Mouse (Mus musculus) kidney, postnatal 25 days (tissue): ENCODE measurements at regions not wholly inside any gene's neighbourhood (a gene's known extent, or its start where the extent isn't known, plus 50 kb on each side); places are given as distances from the start of the nearest gene placed in this dataset.

ENCODE experiments used
- DNase-seq, 2 experiments: peaks; one replicate each; pipeline ENCODE4 v3.0.0; 2021; ENCODE audit warnings: mixed read lengths in 2 of 2

GRCm38 (mm10) chr7:72751501-72751917 is 445.1 kb upstream of the Mctp2 start:
- no peak for DNase-seq

GRCm38 (mm10) chr7:72753053-72753559 is 446.7 kb upstream of the Mctp2 start:
- no peak for DNase-seq

- DNase-seq = no peak
Measured at GRCm38 (mm10) chr7:72762711-72763110, 456.3 kb upstream of the Mctp2 start.

GRCm38 (mm10) chr7:72768705-72769104 is 462.3 kb upstream of the Mctp2 start:
- DNase-seq = no peak

GRCm38 (mm10) chr7:72774031-72774770 is 467.8 kb upstream of the Mctp2 start:
- DNase-seq = no peak

GRCm38 (mm10) chr7:72774771-72775119 is 468.3 kb upstream of the Mctp2 start:
- DNase-seq = no peak

- DNase-seq = no peak
Measured at GRCm38 (mm10) chr7:72787306-72787705, 480.9 kb upstream of the Mctp2 start.

GRCm38 (mm10) chr7:72788261-72788660 is 481.9 kb upstream of the Mctp2 start:
- DNase-seq = no peak

GRCm38 (mm10) chr7:72822142-72822541 is 515.7 kb upstream of the Mctp2 start:
- DNase-seq = no peak

- DNase-seq = no peak
Measured at GRCm38 (mm10) chr7:72826597-72826996, 520.2 kb upstream of the Mctp2 start.

GRCm38 (mm10) chr7:72835423-72835822 is 529.0 kb upstream of the Mctp2 start:
- no peak for DNase-seq

- no peak for DNase-seq
Measured at GRCm38 (mm10) chr7:72836026-72836425, 529.6 kb upstream of the Mctp2 start.

GRCm38 (mm10) chr7:72836457-72836985 is 530.1 kb upstream of the Mctp2 start:
- DNase-seq = no peak

GRCm38 (mm10) chr7:72837992-72838655 is 531.7 kb upstream of the Mctp2 start:
- no peak for DNase-seq

- peak in 1 of 2 experiments; percentile 6 for DNase-seq
Measured at GRCm38 (mm10) chr7:72851346-72851745, 524.0 kb upstream of the Rgma start.

- DNase-seq = no peak
Measured at GRCm38 (mm10) chr7:72854501-72855002, 520.8 kb upstream of the Rgma start.

- no peak for DNase-seq
Measured at GRCm38 (mm10) chr7:72866966-72867754, 508.1 kb upstream of the Rgma start.

GRCm38 (mm10) chr7:72869068-72869467 is 506.2 kb upstream of the Rgma start:
- DNase-seq = no peak

- no peak for DNase-seq
Measured at GRCm38 (mm10) chr7:72900816-72901215, 474.5 kb upstream of the Rgma start.

GRCm38 (mm10) chr7:72905891-72906290 is 469.4 kb upstream of the Rgma start:
- no peak for DNase-seq

- no peak for DNase-seq
Measured at GRCm38 (mm10) chr7:72906536-72906935, 468.8 kb upstream of the Rgma start.

GRCm38 (mm10) chr7:72926772-72927380 is 448.4 kb upstream of the Rgma start:
- DNase-seq = no peak

- DNase-seq = no peak
Measured at GRCm38 (mm10) chr7:72938842-72939241, 436.5 kb upstream of the Rgma start.
